Mouse (Mus musculus) lung, postnatal 25 days (tissue): ENCODE data around the gene Wrap53.
"Not testable (repeated sequence)": the region's sequence is repeated elsewhere in the genome, so short reads cannot be mapped to it uniquely, and the experiment has no call there.

Source experiments
- DNase-seq: peaks from one replicate; pipeline ENCODE4 v3.0.0; 2022; ENCODE audit warnings: low spot score

The Wrap53 gene

GRCm38 (mm10) chr11:69564391-69564790, 15.7 kb downstream of the Wrap53 start:
- no peak for DNase-seq

- DNase-seq, result no peak
Observed at GRCm38 (mm10) chr11:69563373-69563772, 16.7 kb downstream of the Wrap53 start.

GRCm38 (mm10) chr11:69560896-69561854, 18.9 kb downstream of the Wrap53 start:
- DNase-seq, result no peak

- DNase-seq, result no peak
Observed at GRCm38 (mm10) chr11:69559851-69560765, 19.9 kb downstream of the Wrap53 start, which contains the start of gene Efnb3. Gene Efnb3, minus strand, starts transcription at chr11:69560205.

- DNase-seq, result no peak
Observed at GRCm38 (mm10) chr11:69559183-69559582, 20.9 kb downstream of the Wrap53 start.

- DNase-seq, result no peak
Observed at GRCm38 (mm10) chr11:69558756-69559155, 21.3 kb downstream of the Wrap53 start.

GRCm38 (mm10) chr11:69557381-69557958, 22.6 kb downstream of the Wrap53 start:
- no peak for DNase-seq

- DNase-seq, result no peak
Observed at GRCm38 (mm10) chr11:69554539-69555140, 25.4 kb downstream of the Wrap53 start.

GRCm38 (mm10) chr11:69553341-69553721, 26.7 kb downstream of the Wrap53 start:
- no peak for DNase-seq

GRCm38 (mm10) chr11:69552622-69553340, 27.3 kb downstream of the Wrap53 start:
- no peak for DNase-seq

GRCm38 (mm10) chr11:69551310-69551709, 28.7 kb downstream of the Wrap53 start:
- DNase-seq, result no peak

- no peak for DNase-seq
Observed at GRCm38 (mm10) chr11:69549060-69549656, 30.9 kb downstream of the Wrap53 start, which contains the start of gene Dnah2. Gene Dnah2, minus strand, starts transcription at chr11:69549110.

GRCm38 (mm10) chr11:69547071-69547470, 33.0 kb downstream of the Wrap53 start:
- DNase-seq, result peak; percentile 41

GRCm38 (mm10) chr11:69546423-69547053, 33.5 kb downstream of the Wrap53 start:
- peak; percentile 66 for DNase-seq

- no peak for DNase-seq
Observed at GRCm38 (mm10) chr11:69545957-69546356, 34.1 kb downstream of the Wrap53 start.

GRCm38 (mm10) chr11:69543598-69543997, 36.5 kb downstream of the Wrap53 start:
- DNase-seq, result no peak

GRCm38 (mm10) chr11:69541741-69542140, 38.3 kb downstream of the Wrap53 start:
- DNase-seq, result not testable (repeated sequence)

- no peak for DNase-seq
Observed at GRCm38 (mm10) chr11:69540700-69541099, 39.4 kb downstream of the Wrap53 start.

GRCm38 (mm10) chr11:69534990-69535389, 45.1 kb downstream of the Wrap53 start:
- no peak for DNase-seq
